Mouse (Mus musculus) neural tube, embryonic 13.5 days (tissue): ENCODE results near the gene Ptprn2. TPM values are rescaled to one million over a fixed set of nuclear protein-coding genes. Genes with fewer than 3 reads are reported as not detected.

Source experiments
- ATAC-seq: fragments of 200-750 bp; cut with Nextera tagmentation; 2 replicates; pipeline ENCODE4 v1.8.0; 2017; ENCODE audit warnings: low read depth, mild to moderate bottlenecking, moderate TSS enrichment, moderate library complexity
- H3K27ac ChIP-seq: fragments of 300-500 bp; sonication (generic); replicated peaks from 2 replicates; pipeline ENCODE4 v1.5.1; 2015; ENCODE audit warnings: moderate library complexity, mild to moderate bottlenecking, inconsistent platforms
- H3K27me3 ChIP-seq: fragments of 300-500 bp; sonication (generic); 2 replicates; pipeline ENCODE4 v1.6.1; 2015; ENCODE audit warnings: mild to moderate bottlenecking, inconsistent platforms
- H3K36me3 ChIP-seq: fragments of 300-500 bp; sonication (generic); 2 replicates; pipeline ENCODE4 v1.6.1; 2015; ENCODE audit warnings: mild to moderate bottlenecking, inconsistent platforms
- H3K4me1 ChIP-seq: fragments of 300-500 bp; sonication (generic); replicated peaks from 2 replicates; pipeline ENCODE4 v1.6.1; 2015; ENCODE audit warnings: inconsistent platforms
- H3K4me2 ChIP-seq: fragments of 300-500 bp; sonication (generic); 2 replicates; pipeline ENCODE4 v1.6.1; 2015; ENCODE audit warnings: inconsistent platforms, mild to moderate bottlenecking, moderate library complexity
- H3K4me3 ChIP-seq: fragments of 300-500 bp; sonication (generic); 2 replicates; pipeline ENCODE4 v1.5.1; 2015; ENCODE audit warnings: mild to moderate bottlenecking, inconsistent platforms
- H3K9ac ChIP-seq: fragments of 300-500 bp; sonication (generic); 2 replicates; pipeline ENCODE4 v1.6.1; 2015; ENCODE audit warnings: moderate library complexity, mild to moderate bottlenecking, inconsistent platforms
- H3K9me3 ChIP-seq: fragments of 300-500 bp; sonication (generic); 2 replicates; pipeline ENCODE4 v1.6.1; 2016; ENCODE audit warnings: inconsistent platforms
- WGBS: fragments of 180-500 bp; shearing (Covaris S2); methylation state at CpG from one replicate; pipeline ENCODE4 v1.1.7; 2015; 5-methylcytosine and 5-hydroxymethylcytosine counted together
- polyA plus RNA-seq: library from polyadenylated mRNA; unstranded; fragments of >200 nt; fragmentation: Nextera tagmentation; extraction: Ambion mirVana; gene quantifications from 2 replicates; pipeline ENCODE4 v1.2.1, GENCODE M21; 2015

Gene Ptprn2
- polyA plus RNA-seq, 1 experiment from 2014 or later, result 10.6 TPM

GRCm38 (mm10) chr12:117287456-117287855 is 801.9 kb downstream of the Ptprn2 start:
- H3K4me3 ChIP-seq, result no peak overlapping the region
- H3K4me2 ChIP-seq, result no peak overlapping the region
- 74% methylated on average over 2 of the region's 2 CpGs for WGBS
- no peaks in the 10 kb centered on the region for H3K27me3 ChIP-seq
- peaks cover 7% of the 10 kb centered on the region; the same call in 1 of the 2 replicates for H3K4me1 ChIP-seq
- H3K36me3 ChIP-seq, result no peaks in the 10 kb centered on the region
- H3K27ac ChIP-seq, result no peak overlapping the region
- ATAC-seq, result no peak
- no peak overlapping the region for H3K9ac ChIP-seq
- no peaks in the 10 kb centered on the region for H3K9me3 ChIP-seq

- Histone ChIP-seq H3K4me3 (no peak overlapping the region), H3K9me3 (no peaks in the 10 kb centered on the region), H3K27me3 (no peaks in the 10 kb centered on the region), H3K36me3 (no peaks in the 10 kb centered on the region), H3K27ac (no peak overlapping the region), H3K4me2 (no peak overlapping the region), H3K4me1 (0 out of 2 replicates have a peak, but pooled peaks cover 4% of the 10 kb centered on the region), H3K9ac (no peak overlapping the region)
- WGBS, result 58% methylated on average over 3 of the region's 3 CpGs
- no peak for ATAC-seq
Observed at GRCm38 (mm10) chr12:117291943-117292342, 806.4 kb downstream of the Ptprn2 start.

GRCm38 (mm10) chr12:117296792-117297191 is 811.3 kb downstream of the Ptprn2 start:
- H3K4me2 ChIP-seq, result no peak overlapping the region
- no peaks in the 10 kb centered on the region for H3K27me3 ChIP-seq
- no peak overlapping the region for H3K27ac ChIP-seq
- no peak overlapping the region for H3K9ac ChIP-seq
- WGBS, result 45% methylated on average over 2 of the region's 2 CpGs
- no peaks in the 10 kb centered on the region for H3K9me3 ChIP-seq
- ATAC-seq, result no peak
- H3K36me3 ChIP-seq, result no peaks in the 10 kb centered on the region
- H3K4me3 ChIP-seq, result no peak overlapping the region
- no peaks in the 10 kb centered on the region for H3K4me1 ChIP-seq

GRCm38 (mm10) chr12:117299084-117299483 is 813.6 kb downstream of the Ptprn2 start:
- WGBS, result 92% methylated on average over 3 of the region's 3 CpGs
- H3K9me3 ChIP-seq, result no peaks in the 10 kb centered on the region
- no peak overlapping the region for H3K27ac ChIP-seq
- H3K4me3 ChIP-seq, result no peak overlapping the region
- no peak overlapping the region for H3K4me2 ChIP-seq
- H3K4me1 ChIP-seq, result no peaks in the 10 kb centered on the region
- no peak for ATAC-seq
- H3K36me3 ChIP-seq, result no peaks in the 10 kb centered on the region
- no peaks in the 10 kb centered on the region for H3K27me3 ChIP-seq
- no peak overlapping the region for H3K9ac ChIP-seq

GRCm38 (mm10) chr12:117304751-117305624 is 819.5 kb downstream of the Ptprn2 start:
- ATAC-seq, result peak; percentile 74; the same call in 1 of the 2 replicates
- WGBS, result 54% methylated on average over 17 of the region's 17 CpGs
- no peaks in the 10 kb centered on the region for H3K27me3 ChIP-seq
- no peaks in the 10 kb centered on the region for H3K9me3 ChIP-seq
- no peak overlapping the region for H3K4me2 ChIP-seq
- H3K36me3 ChIP-seq, result no peaks in the 10 kb centered on the region
- peak overlapping the region; percentile 49 for H3K27ac ChIP-seq
- H3K4me1 ChIP-seq, result peaks cover 8% of the 10 kb centered on the region
- H3K4me3 ChIP-seq, result no peak overlapping the region
- no peak overlapping the region for H3K9ac ChIP-seq

GRCm38 (mm10) chr12:117305625-117306105 is 820.1 kb downstream of the Ptprn2 start:
- Histone ChIP-seq H3K4me1 (peaks cover 8% of the 10 kb centered on the region), H3K9me3 (no peaks in the 10 kb centered on the region), H3K27ac (peak overlapping the region; percentile 49; the same call in 1 of the 2 replicates), H3K9ac (no peak overlapping the region), H3K4me3 (no peak overlapping the region), H3K4me2 (no peak overlapping the region), H3K36me3 (no peaks in the 10 kb centered on the region), H3K27me3 (no peaks in the 10 kb centered on the region)
- WGBS, result 53% methylated on average over 5 of the region's 5 CpGs
- ATAC-seq, result peak; percentile 23; the same call in 1 of the 2 replicates

- no peak overlapping the region for H3K4me3 ChIP-seq
Observed at GRCm38 (mm10) chr12:117312079-117312478, 826.6 kb downstream of the Ptprn2 start.

GRCm38 (mm10) chr12:117314987-117315386 is 829.5 kb downstream of the Ptprn2 start:
- 49% methylated on average over 2 of the region's 2 CpGs for WGBS
- H3K27me3 ChIP-seq, result no peaks in the 10 kb centered on the region
- no peaks in the 10 kb centered on the region for H3K36me3 ChIP-seq
- H3K4me2 ChIP-seq, result no peak overlapping the region
- ATAC-seq, result 0 out of 2 replicates have a peak, but pooled peaks have one; percentile 19
- no peak overlapping the region for H3K9ac ChIP-seq
- H3K27ac ChIP-seq, result no peak overlapping the region
- no peak overlapping the region for H3K4me3 ChIP-seq
- H3K4me1 ChIP-seq, result peaks cover 8% of the 10 kb centered on the region; the same call in 1 of the 2 replicates
- H3K9me3 ChIP-seq, result no peaks in the 10 kb centered on the region

More at GRCm38 (mm10) chr12:117312079-117312478, 826.6 kb downstream of the Ptprn2 start:
- Histone ChIP-seq H3K27me3 (no peaks in the 10 kb centered on the region), H3K27ac (no peak overlapping the region), H3K9me3 (no peaks in the 10 kb centered on the region), H3K4me1 (peaks cover 8% of the 10 kb centered on the region; the same call in 1 of the 2 replicates), H3K4me2 (no peak overlapping the region), H3K9ac (no peak overlapping the region), H3K36me3 (no peaks in the 10 kb centered on the region)
- WGBS, result 88% methylated on average over 6 of the region's 6 CpGs
- ATAC-seq, result no peak

- no peak for ATAC-seq
- WGBS, result 87% methylated on average over 3 of the region's 3 CpGs
- Histone ChIP-seq H3K27me3 (no peaks in the 10 kb centered on the region), H3K36me3 (no peaks in the 10 kb centered on the region), H3K9me3 (no peaks in the 10 kb centered on the region), H3K4me1 (peaks cover 8% of the 10 kb centered on the region; the same call in 1 of the 2 replicates), H3K4me2 (no peak overlapping the region), H3K9ac (no peak overlapping the region), H3K27ac (no peak overlapping the region), H3K4me3 (no peak overlapping the region)
Observed at GRCm38 (mm10) chr12:117315661-117316060, 830.1 kb downstream of the Ptprn2 start.

- H3K9me3 ChIP-seq, result no peaks in the 10 kb centered on the region
- H3K4me3 ChIP-seq, result no peak overlapping the region
- 79% methylated on average over 3 of the region's 3 CpGs for WGBS
- H3K27me3 ChIP-seq, result no peaks in the 10 kb centered on the region
- H3K27ac ChIP-seq, result no peak overlapping the region
- H3K36me3 ChIP-seq, result no peaks in the 10 kb centered on the region
- ATAC-seq, result no peak
- no peak overlapping the region for H3K4me2 ChIP-seq
- H3K4me1 ChIP-seq, result peaks cover 8% of the 10 kb centered on the region; the same call in 1 of the 2 replicates
- H3K9ac ChIP-seq, result no peak overlapping the region
Observed at GRCm38 (mm10) chr12:117318229-117318628, 832.7 kb downstream of the Ptprn2 start.

GRCm38 (mm10) chr12:117323017-117323416 is 837.5 kb downstream of the Ptprn2 start:
- H3K4me2 ChIP-seq, result no peak overlapping the region
- no peak overlapping the region for H3K9ac ChIP-seq
- H3K27me3 ChIP-seq, result no peaks in the 10 kb centered on the region; the same call in 1 of the 2 replicates
- no peak overlapping the region for H3K4me3 ChIP-seq
- no peaks in the 10 kb centered on the region for H3K9me3 ChIP-seq
- H3K4me1 ChIP-seq, result no peaks in the 10 kb centered on the region
- H3K27ac ChIP-seq, result no peak overlapping the region
- ATAC-seq, result no peak
- WGBS, result 92% methylated on average over 3 of the region's 3 CpGs
- H3K36me3 ChIP-seq, result no peaks in the 10 kb centered on the region
